Mouse (Mus musculus): ENCODE data around the gene Pou6f2. TPM values are rescaled to one million over a fixed set of nuclear protein-coding genes. Genes with fewer than 3 reads are reported as not detected.

Pou6f2 gene
- total RNA-seq, 2 experiments from 2014 or later = 1.8 to 2.5 TPM

DNA sequence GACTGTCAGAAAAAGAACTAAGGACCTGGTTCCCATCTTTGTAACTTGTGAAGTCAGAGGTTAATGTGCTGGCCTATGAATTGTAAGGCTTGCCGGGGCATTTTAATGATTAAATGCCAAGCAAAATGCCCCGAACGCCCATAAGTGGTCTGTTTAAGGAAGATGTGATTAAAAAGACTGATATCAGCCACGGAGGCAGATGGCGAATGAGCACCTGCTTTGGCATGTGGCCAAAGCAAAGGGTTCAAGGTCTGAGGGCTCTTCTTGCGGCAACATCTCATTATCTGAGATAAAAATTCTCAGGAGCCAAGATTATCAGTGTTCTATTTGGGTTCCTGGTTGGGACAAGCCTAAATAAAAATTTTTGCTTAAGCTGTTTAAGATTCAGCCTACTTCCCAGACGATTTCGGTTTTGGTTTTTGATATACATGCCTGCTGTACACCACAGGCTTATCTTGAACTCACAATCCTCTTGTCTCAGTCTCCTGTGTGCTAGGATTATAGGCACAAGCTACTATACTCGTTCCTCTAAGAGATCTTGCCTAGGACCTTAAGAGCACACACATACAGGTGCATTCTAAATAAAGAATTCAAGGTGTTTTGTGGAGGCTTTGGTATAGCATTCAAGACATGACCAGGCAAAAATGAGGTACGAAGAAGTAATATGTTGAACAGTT is 315.9 kb downstream of the Pou6f2 start:
- DNase-seq (ENCODE audit: extremely low spot score in 1 of 2, low spot score in 1 of 2) = no peak
